In the genomic region with DNA sequence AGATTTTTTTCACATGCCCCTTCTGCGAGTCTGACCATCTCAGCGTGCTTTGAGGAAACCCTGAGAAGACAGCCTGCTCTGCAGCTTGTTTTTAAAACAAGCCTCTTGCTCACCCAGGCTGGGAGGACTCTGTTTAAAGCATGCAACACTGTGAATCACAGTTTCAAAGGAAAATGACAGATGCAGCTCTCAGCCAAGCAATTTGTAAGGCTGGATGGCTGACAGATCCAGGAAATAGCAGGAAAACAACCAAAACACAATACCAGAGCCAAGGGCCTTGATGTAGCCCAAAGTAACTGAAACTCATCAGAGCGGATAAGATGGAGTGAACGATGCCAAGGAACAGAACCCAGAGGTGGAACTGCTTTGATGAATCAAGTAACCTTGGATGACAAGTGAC, we compare ENCODE assay signal across 10 mouse cellular contexts. TPM values are rescaled to one million over a fixed set of nuclear protein-coding genes. Genes with fewer than 3 reads are reported as not detected.
DNase-seq lines count a peak whose midpoint lies in the region; ATAC-seq lines count a peak whose summit lies in the region.
"Had no signal": no experiment of that assay in that cellular context is flagged by ENCODE, and none has a peak within 500 bp of the region (broad histone marks: within the 10 kb centered on the region; RNA-seq: fewer than 3 reads in every experiment).

No protein-coding gene starts in this region.

- H3K9ac ChIP-seq in liver, embryonic 11.5 days (ENCODE audit: low read depth, low read length) = no peak overlapping the region
- H3K9ac ChIP-seq: heart, embryonic 15.5 days had no signal

- no peak for DNase-seq in frontal cortex, postnatal 14 days (ENCODE audit: low spot score in 2 of 2)
- peak; percentile 66 for DNase-seq in brain, adult 2 months (ENCODE audit: low read depth, low spot score)
- peak; percentile 5 to 19 for DNase-seq in cerebellum, postnatal 25 days
- DNase-seq in layer of hippocampus, postnatal 36 days = peak; percentile 51 to 55
- DNase-seq in liver, embryonic 11.5 days (ENCODE audit: low spot score) = no peak
- DNase-seq in limb, embryonic 10.5 days (ENCODE audit: low spot score) = no peak
- no peak for DNase-seq in urinary bladder, postnatal 14 days (ENCODE audit: low spot score)
- DNase-seq: midbrain, embryonic 14.5 days had no signal

- H3K27ac ChIP-seq in liver, embryonic 11.5 days (ENCODE audit: low read depth, low read length) = no peak overlapping the region
- no peak overlapping the region for H3K27ac ChIP-seq in limb, embryonic 10.5 days
- H3K27ac ChIP-seq: heart, embryonic 15.5 days had no signal

- 58% methylated on average over 4 of the region's 4 CpGs for WGBS in liver, embryonic 11.5 days
- 75% methylated on average over 4 of the region's 4 CpGs for WGBS in limb, embryonic 10.5 days

- H3K4me2 ChIP-seq in liver, embryonic 11.5 days = no peak overlapping the region
- H3K4me2 ChIP-seq: heart, embryonic 15.5 days had no signal

- H3K4me1 ChIP-seq in liver, embryonic 11.5 days (replicated peaks; ENCODE audit: control insufficient read depth, insufficient read depth, low read length) = no peaks in the 10 kb centered on the region
- no peaks in the 10 kb centered on the region for H3K4me1 ChIP-seq in limb, embryonic 10.5 days
- H3K4me1 ChIP-seq: heart, embryonic 15.5 days had no signal

- H3K9me3 ChIP-seq in liver, embryonic 11.5 days (ENCODE audit: control insufficient read depth, low read length) = no peaks in the 10 kb centered on the region
- no peaks in the 10 kb centered on the region for H3K9me3 ChIP-seq in limb, embryonic 10.5 days (replicated peaks)
- H3K9me3 ChIP-seq: heart, embryonic 15.5 days had no signal

- H3K4me3 ChIP-seq in liver, embryonic 11.5 days (ENCODE audit: low read depth, low read length) = no peak overlapping the region
- no peak overlapping the region for H3K4me3 ChIP-seq in limb, embryonic 10.5 days
- H3K4me3 ChIP-seq: heart, embryonic 15.5 days had no signal

- H3K36me3 ChIP-seq in liver, embryonic 11.5 days (ENCODE audit: control insufficient read depth, insufficient read depth, low read length) = no peaks in the 10 kb centered on the region
- H3K36me3 ChIP-seq in limb, embryonic 10.5 days = no peaks in the 10 kb centered on the region
- H3K36me3 ChIP-seq: heart, embryonic 15.5 days had no signal

- H3K27me3 ChIP-seq in liver, embryonic 11.5 days (replicated peaks; ENCODE audit: control insufficient read depth, insufficient read depth, low read length) = no peaks in the 10 kb centered on the region; the same call in 1 of the 2 replicates
- no peaks in the 10 kb centered on the region for H3K27me3 ChIP-seq in limb, embryonic 10.5 days (ENCODE audit: low read depth, poor library complexity, severe bottlenecking)
- H3K27me3 ChIP-seq: heart, embryonic 15.5 days had no signal

- peak; percentile 62; the same call in 1 of the 2 replicates for ATAC-seq in frontal cortex, adult (ENCODE audit: low TSS enrichment)
- ATAC-seq in liver, embryonic 11.5 days (replicated peaks; ENCODE audit: low FRiP score) = no peak

RNA-seq across cellular contexts. Expression of a gene that starts 24.8 kb away (rescaled TPM):
- total RNA-seq in layer of hippocampus, postnatal 36 days (2021) = 10 to 100 TPM; 19.7 to 32.0 TPM
- polyA plus RNA-seq in liver, embryonic 11.5 days (2014; fragmentation: Nextera tagmentation; extraction: Ambion mirVana) = 12.5 and 14.5 TPM in 2 replicates
- polyA plus RNA-seq in limb, embryonic 10.5 days (2016; fragmentation: Nextera tagmentation; extraction: Ambion mirVana) = 34.4 and 34.8 TPM in 2 replicates

Comparison
In these comparisons a context has a peak if more than half of its experiments do, and no peak if none do; other contexts are left out.
1. DNase-seq: peak in brain, adult 2 months (single experiment), cerebellum, postnatal 25 days (2 of 2) and layer of hippocampus, postnatal 36 days (2 of 2); none in frontal cortex, postnatal 14 days (0 of 2), liver, embryonic 11.5 days (single experiment), limb, embryonic 10.5 days (single experiment) and urinary bladder, postnatal 14 days (single experiment).